Mouse (Mus musculus): ENCODE measurements around the gene Lcn8. TPM values are rescaled to one million over a fixed set of nuclear protein-coding genes. Genes with fewer than 3 reads are reported as not detected.

The Lcn8 gene
- polyA plus RNA-seq, 1 experiment from 2014 or later = not detected

- ATAC-seq (no peak), DNase-seq (ENCODE audit: low spot score) (no peak)
- peak; percentile 29 for TF ChIP-seq CTCF (IDR thresholded peaks at IDR 0.05)
- TF ChIP-seq EP300 (IDR thresholded peaks at IDR 0.05) = no peak
- WGBS = 50% methylated on average over 1 of the region's 1 CpGs
- Histone ChIP-seq H3K27ac (ENCODE audit: low read length) (no peak overlapping the region), H3K9ac (replicated peaks; ENCODE audit: low read depth) (no peak overlapping the region), H3K9me3 (ENCODE audit: low read length) (no peaks in the 10 kb centered on the region), H3K4me1 (ENCODE audit: insufficient read depth, low read depth, low read length) (no peaks in the 10 kb centered on the region), H3K36me3 (ENCODE audit: insufficient read depth, low read length) (no peaks in the 10 kb centered on the region), H3K4me2 (replicated peaks; ENCODE audit: low read depth, low read length) (no peak overlapping the region), H3K4me3 (ENCODE audit: low read depth, low read length) (no peak overlapping the region), H3K27me3 (replicated peaks; ENCODE audit: insufficient read depth, low read length) (no peaks in the 10 kb centered on the region)
These were observed 18.9 kb upstream of the Lcn8 start for GRCm38 (mm10) chr2:25634046-25634445.

GRCm38 (mm10) chr2:25639890-25640289 is 13.0 kb upstream of the Lcn8 start:
- Histone ChIP-seq H3K9me3 (ENCODE audit: low read length) (no peaks in the 10 kb centered on the region), H3K4me1 (ENCODE audit: insufficient read depth, low read depth, low read length) (no peaks in the 10 kb centered on the region), H3K36me3 (ENCODE audit: insufficient read depth, low read length) (no peaks in the 10 kb centered on the region), H3K4me3 (ENCODE audit: low read depth, low read length) (no peak overlapping the region), H3K4me2 (replicated peaks; ENCODE audit: low read depth, low read length) (no peak overlapping the region), H3K27ac (ENCODE audit: low read length) (no peak overlapping the region), H3K9ac (replicated peaks; ENCODE audit: low read depth) (no peak overlapping the region), H3K27me3 (replicated peaks; ENCODE audit: insufficient read depth, low read length) (no peaks in the 10 kb centered on the region)
- ATAC-seq (no peak), DNase-seq (ENCODE audit: low spot score) (no peak)
- WGBS = 19% methylated on average over 6 of the region's 6 CpGs
- peak; percentile 69 for TF ChIP-seq CTCF (IDR thresholded peaks at IDR 0.05)
- TF ChIP-seq EP300 (IDR thresholded peaks at IDR 0.05) = no peak

GRCm38 (mm10) chr2:25654502-25654901 is 1.6 kb downstream of the Lcn8 start:
- 0 out of 2 replicates have a peak, but pooled peaks have one; percentile 16 for ATAC-seq
- no peak overlapping the region for H3K27ac ChIP-seq (ENCODE audit: low read length)

GRCm38 (mm10) chr2:25656691-25657090 is 3.8 kb downstream of the Lcn8 start:
- WGBS = 78% methylated on average over 4 of the region's 4 CpGs
- ATAC-seq (no peak), DNase-seq (ENCODE audit: low spot score) (no peak)

More at GRCm38 (mm10) chr2:25654502-25654901, 1.6 kb downstream of the Lcn8 start:
- H3K4me3 ChIP-seq (ENCODE audit: low read depth, low read length) = no peak overlapping the region
- H3K27me3 ChIP-seq (replicated peaks; ENCODE audit: insufficient read depth, low read length) = no peaks in the 10 kb centered on the region
- DNase-seq (ENCODE audit: low spot score) = peak; percentile 13
- no peaks in the 10 kb centered on the region for H3K4me1 ChIP-seq (ENCODE audit: insufficient read depth, low read depth, low read length)
- H3K4me2 ChIP-seq (replicated peaks; ENCODE audit: low read depth, low read length) = no peak overlapping the region
- no peak for TF ChIP-seq EP300 (IDR thresholded peaks at IDR 0.05)
- 23% methylated on average over 1 of the region's 1 CpGs for WGBS
- no peak overlapping the region for H3K9ac ChIP-seq (replicated peaks; ENCODE audit: low read depth)
- no peaks in the 10 kb centered on the region for H3K36me3 ChIP-seq (ENCODE audit: insufficient read depth, low read length)
- H3K9me3 ChIP-seq (ENCODE audit: low read length) = no peaks in the 10 kb centered on the region

GRCm38 (mm10) chr2:25657246-25657645 is 4.3 kb downstream of the Lcn8 start:
- Histone ChIP-seq H3K36me3 (ENCODE audit: insufficient read depth, low read length) (no peaks in the 10 kb centered on the region), H3K9ac (replicated peaks; ENCODE audit: low read depth) (no peak overlapping the region), H3K4me2 (replicated peaks; ENCODE audit: low read depth, low read length) (no peak overlapping the region), H3K4me1 (ENCODE audit: insufficient read depth, low read depth, low read length) (no peaks in the 10 kb centered on the region), H3K4me3 (ENCODE audit: low read depth, low read length) (no peak overlapping the region), H3K27ac (ENCODE audit: low read length) (no peak overlapping the region), H3K27me3 (replicated peaks; ENCODE audit: insufficient read depth, low read length) (no peaks in the 10 kb centered on the region), H3K9me3 (ENCODE audit: low read length) (no peaks in the 10 kb centered on the region)
- ATAC-seq = no peak
- DNase-seq (ENCODE audit: low spot score) = no peak
- TF ChIP-seq CTCF (IDR thresholded peaks at IDR 0.05) = no peak
- no peak for TF ChIP-seq EP300 (IDR thresholded peaks at IDR 0.05)
- WGBS = 65% methylated on average over 4 of the region's 4 CpGs

More at GRCm38 (mm10) chr2:25656691-25657090, 3.8 kb downstream of the Lcn8 start:
- H3K4me2 ChIP-seq (replicated peaks; ENCODE audit: low read depth, low read length) = no peak overlapping the region
- no peaks in the 10 kb centered on the region for H3K4me1 ChIP-seq (ENCODE audit: insufficient read depth, low read depth, low read length)
- H3K27ac ChIP-seq (ENCODE audit: low read length) = no peak overlapping the region
- no peaks in the 10 kb centered on the region for H3K27me3 ChIP-seq (replicated peaks; ENCODE audit: insufficient read depth, low read length)
- no peak overlapping the region for H3K4me3 ChIP-seq (ENCODE audit: low read depth, low read length)
- TF ChIP-seq CTCF (IDR thresholded peaks at IDR 0.05) = no peak
- no peak for TF ChIP-seq EP300 (IDR thresholded peaks at IDR 0.05)
- no peaks in the 10 kb centered on the region for H3K9me3 ChIP-seq (ENCODE audit: low read length)
- H3K36me3 ChIP-seq (ENCODE audit: insufficient read depth, low read length) = no peaks in the 10 kb centered on the region
- no peak overlapping the region for H3K9ac ChIP-seq (replicated peaks; ENCODE audit: low read depth)

- no peaks in the 10 kb centered on the region for H3K9me3 ChIP-seq (ENCODE audit: low read length)
- ATAC-seq (no peak), DNase-seq (ENCODE audit: low spot score) (no peak)
- no peaks in the 10 kb centered on the region for H3K4me1 ChIP-seq (ENCODE audit: insufficient read depth, low read depth, low read length)
- no peaks in the 10 kb centered on the region for H3K36me3 ChIP-seq (ENCODE audit: insufficient read depth, low read length)
- no peak within 1 kb of the TSS for H3K4me3 ChIP-seq (ENCODE audit: low read depth, low read length)
- H3K4me2 ChIP-seq (replicated peaks; ENCODE audit: low read depth, low read length) = no peak within 1 kb of the TSS
- no peak within 1 kb of the TSS for H3K9ac ChIP-seq (replicated peaks; ENCODE audit: low read depth)
- TF ChIP-seq EP300 (IDR thresholded peaks at IDR 0.05) = no peak
- no peaks in the 10 kb centered on the region for H3K27me3 ChIP-seq (replicated peaks; ENCODE audit: insufficient read depth, low read length)
- no peak within 1 kb of the TSS for H3K27ac ChIP-seq (ENCODE audit: low read length)
These were observed 4.7 kb downstream of the Lcn8 start, which contains the start of gene Lcn5 for GRCm38 (mm10) chr2:25657652-25658051. Gene Lcn5 (plus strand): TSS chr2:25657952.

- no peak overlapping the region for H3K27ac ChIP-seq (ENCODE audit: low read length)
- no peak overlapping the region for H3K4me2 ChIP-seq (replicated peaks; ENCODE audit: low read depth, low read length)
- no peaks in the 10 kb centered on the region for H3K4me1 ChIP-seq (ENCODE audit: insufficient read depth, low read depth, low read length)
- H3K4me3 ChIP-seq (ENCODE audit: low read depth, low read length) = no peak overlapping the region
- H3K9me3 ChIP-seq (ENCODE audit: low read length) = no peaks in the 10 kb centered on the region
- 75% methylated on average over 8 of the region's 8 CpGs for WGBS
- H3K27me3 ChIP-seq (replicated peaks; ENCODE audit: insufficient read depth, low read length) = no peaks in the 10 kb centered on the region
- no peaks in the 10 kb centered on the region for H3K36me3 ChIP-seq (ENCODE audit: insufficient read depth, low read length)
- ATAC-seq = no peak
- H3K9ac ChIP-seq (replicated peaks; ENCODE audit: low read depth) = no peak overlapping the region
- no peak for DNase-seq (ENCODE audit: low spot score)
- no peak for TF ChIP-seq EP300 (IDR thresholded peaks at IDR 0.05)
- TF ChIP-seq CTCF (IDR thresholded peaks at IDR 0.05) = no peak
These were observed 7.4 kb downstream of the Lcn8 start for GRCm38 (mm10) chr2:25660279-25660678.

All from lung, postnatal 0 days (tissue).